Mouse (Mus musculus): ENCODE data around the gene Acad10. TPM values are rescaled to one million over a fixed set of nuclear protein-coding genes. Genes with fewer than 3 reads are reported as not detected.
A peak's percentile ranks its signal among the peaks of the same experiment; 100 is the strongest.

Gene Acad10
- polyA plus RNA-seq, 1 experiment from 2014 or later: 3.5 TPM

DNA sequence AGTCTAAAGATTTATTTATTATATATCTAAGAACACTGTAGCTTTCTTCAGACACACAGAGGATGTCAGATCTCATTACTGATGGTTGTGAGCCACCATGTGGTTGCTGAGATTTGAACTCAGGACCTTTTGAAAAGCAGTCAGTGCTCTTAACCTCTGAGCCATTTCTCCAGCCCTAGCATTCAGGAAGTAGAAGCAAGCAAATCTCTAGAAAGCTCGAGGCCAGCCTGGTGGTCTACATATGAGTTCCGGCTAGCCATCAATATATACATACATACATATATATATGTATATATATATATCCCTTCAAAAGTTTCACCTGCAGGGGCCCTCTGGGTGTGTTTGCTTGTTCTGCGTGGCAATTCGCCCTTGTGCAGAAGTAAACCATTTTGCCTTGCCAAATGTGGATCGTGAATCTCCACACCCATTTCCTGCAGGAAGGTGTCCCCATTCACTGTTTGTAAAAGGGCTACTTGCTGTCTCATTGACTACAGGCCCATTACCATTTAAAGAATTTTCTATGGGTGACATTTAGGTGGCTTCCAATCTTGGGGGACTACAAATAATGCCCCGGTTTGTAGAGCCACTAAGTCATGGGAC lies 65.5 kb downstream of the Acad10 start:
- H3K4me3 ChIP-seq (replicated peaks; ENCODE audit: low read length): no peak overlapping the region
- 67% methylated on average over 6 of the region's 6 CpGs for WGBS
- H3K9ac ChIP-seq (ENCODE audit: low read length): no peak overlapping the region
- H3K4me2 ChIP-seq (ENCODE audit: low read depth, low read length): no peak overlapping the region
- H3K36me3 ChIP-seq (ENCODE audit: control insufficient read depth, insufficient read depth, low read length): no peaks in the 10 kb centered on the region
- H3K4me1 ChIP-seq (ENCODE audit: control insufficient read depth, insufficient read depth, low read length): peaks cover 22% of the 10 kb centered on the region
- no peaks in the 10 kb centered on the region for H3K9me3 ChIP-seq (replicated peaks; ENCODE audit: control insufficient read depth, low read length)
- no peaks in the 10 kb centered on the region for H3K27me3 ChIP-seq (ENCODE audit: control insufficient read depth, insufficient read depth, low read length)
- H3K27ac ChIP-seq (ENCODE audit: low read length): no peak overlapping the region
- ATAC-seq (ENCODE audit: insufficient read depth, low FRiP score): no peak

DNA sequence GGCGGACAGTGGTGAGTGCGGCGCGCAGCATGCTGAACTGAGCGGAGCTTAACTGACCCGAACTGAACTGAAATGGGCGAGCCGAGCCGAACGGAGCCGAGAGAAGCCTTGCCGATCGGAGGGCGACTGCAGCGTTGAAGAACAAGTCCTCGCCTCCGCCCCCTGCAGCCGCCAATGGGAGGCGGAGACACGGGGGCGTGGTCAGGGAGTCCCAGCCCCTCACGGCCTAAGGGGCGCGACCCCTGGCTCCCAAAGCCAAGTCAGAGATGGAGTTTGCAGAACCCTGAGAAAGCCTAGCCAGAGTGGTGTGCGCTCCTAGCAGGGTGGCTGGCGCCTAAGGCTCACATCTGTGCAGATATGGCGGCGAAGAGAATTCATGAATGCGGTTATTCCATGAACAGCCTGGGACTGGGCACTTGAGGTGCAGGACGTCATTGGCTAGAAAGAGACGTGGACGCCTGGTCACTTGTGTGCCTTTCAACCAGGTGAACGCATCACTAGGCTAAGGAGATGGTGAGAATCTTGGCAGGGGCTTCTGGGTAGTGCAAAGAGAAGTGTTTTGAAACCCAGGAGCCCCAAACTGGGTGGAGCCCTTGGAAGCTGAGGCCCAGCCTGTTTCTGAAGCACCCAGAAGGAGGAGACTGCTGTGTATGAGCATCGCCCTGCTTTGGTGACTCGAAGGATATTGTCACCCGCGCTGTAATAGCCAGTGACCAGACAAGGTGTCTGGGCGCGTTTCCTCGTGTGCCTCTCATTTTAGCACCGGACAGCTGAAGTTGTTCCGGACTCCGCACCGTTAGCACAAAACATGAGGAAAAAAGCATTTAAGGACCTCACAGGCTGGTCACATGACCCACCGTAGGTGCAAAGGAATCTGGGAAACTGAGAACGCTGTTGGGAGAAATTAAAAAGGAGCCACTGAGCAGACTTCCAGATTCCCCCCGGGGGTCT lies 66.6 kb downstream of the Acad10 start, which contains the start of gene Aldh2:
TSS of gene Aldh2 (minus strand) at position 374 of the 951 bp plus-strand sequence.
- Histone ChIP-seq H3K9me3 (replicated peaks; ENCODE audit: control insufficient read depth, low read length) (no peaks in the 10 kb centered on the region), H3K36me3 (ENCODE audit: control insufficient read depth, insufficient read depth, low read length) (no peaks in the 10 kb centered on the region), H3K27me3 (ENCODE audit: control insufficient read depth, insufficient read depth, low read length) (no peaks in the 10 kb centered on the region), H3K4me3 (replicated peaks; ENCODE audit: low read length) (peak within 1 kb of the TSS; percentile 65), H3K4me1 (ENCODE audit: control insufficient read depth, insufficient read depth, low read length) (peaks cover 22% of the 10 kb centered on the region), H3K4me2 (ENCODE audit: low read depth, low read length) (peak within 1 kb of the TSS; percentile 78), H3K27ac (ENCODE audit: low read length) (peak within 1 kb of the TSS; percentile 87), H3K9ac (ENCODE audit: low read length) (peak within 1 kb of the TSS; percentile 83)
- peak; percentile 88 for ATAC-seq (ENCODE audit: insufficient read depth, low FRiP score)
- 3% methylated on average over 47 of the region's 47 CpGs for WGBS

DNA sequence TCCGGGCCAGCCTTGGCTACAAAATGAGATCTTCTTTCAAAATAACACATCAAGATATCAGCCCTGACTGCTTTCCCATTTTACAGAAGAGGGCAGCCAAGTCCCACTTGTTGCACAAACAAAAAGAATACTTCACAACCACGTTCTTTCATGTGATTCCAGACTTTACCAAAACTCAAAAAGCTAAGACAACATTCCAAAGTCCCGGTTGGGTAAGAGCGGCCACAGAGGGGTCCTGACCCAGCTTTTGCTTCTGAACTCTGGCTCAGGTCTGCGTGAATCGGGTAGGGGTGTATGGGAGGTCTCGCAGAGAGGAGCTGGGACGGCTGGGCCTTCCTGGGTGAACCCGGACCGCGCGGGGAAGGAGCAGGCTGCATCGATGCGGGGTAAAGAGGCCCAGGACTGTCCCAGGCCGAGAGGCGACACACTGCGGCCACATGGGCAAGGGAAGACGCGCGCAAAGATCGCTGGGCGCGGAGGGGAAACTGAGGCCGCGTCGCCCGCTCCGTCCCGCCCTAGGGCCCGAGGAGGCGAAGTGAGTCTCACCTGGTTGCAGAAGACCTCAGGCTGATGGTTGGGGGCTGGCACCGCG lies 67.4 kb downstream of the Acad10 start:
- Histone ChIP-seq H3K36me3 (ENCODE audit: control insufficient read depth, insufficient read depth, low read length) (no peaks in the 10 kb centered on the region), H3K9ac (ENCODE audit: low read length) (peak overlapping the region; percentile 83), H3K4me2 (ENCODE audit: low read depth, low read length) (peak overlapping the region; percentile 78), H3K27me3 (ENCODE audit: control insufficient read depth, insufficient read depth, low read length) (no peaks in the 10 kb centered on the region), H3K4me3 (replicated peaks; ENCODE audit: low read length) (peak overlapping the region; percentile 65), H3K9me3 (replicated peaks; ENCODE audit: control insufficient read depth, low read length) (no peaks in the 10 kb centered on the region), H3K4me1 (ENCODE audit: control insufficient read depth, insufficient read depth, low read length) (peaks cover 22% of the 10 kb centered on the region), H3K27ac (ENCODE audit: low read length) (peak overlapping the region; percentile 87)
- 3% methylated on average over 33 of the region's 33 CpGs for WGBS
- peak; percentile 46 for ATAC-seq (ENCODE audit: insufficient read depth, low FRiP score)

DNA sequence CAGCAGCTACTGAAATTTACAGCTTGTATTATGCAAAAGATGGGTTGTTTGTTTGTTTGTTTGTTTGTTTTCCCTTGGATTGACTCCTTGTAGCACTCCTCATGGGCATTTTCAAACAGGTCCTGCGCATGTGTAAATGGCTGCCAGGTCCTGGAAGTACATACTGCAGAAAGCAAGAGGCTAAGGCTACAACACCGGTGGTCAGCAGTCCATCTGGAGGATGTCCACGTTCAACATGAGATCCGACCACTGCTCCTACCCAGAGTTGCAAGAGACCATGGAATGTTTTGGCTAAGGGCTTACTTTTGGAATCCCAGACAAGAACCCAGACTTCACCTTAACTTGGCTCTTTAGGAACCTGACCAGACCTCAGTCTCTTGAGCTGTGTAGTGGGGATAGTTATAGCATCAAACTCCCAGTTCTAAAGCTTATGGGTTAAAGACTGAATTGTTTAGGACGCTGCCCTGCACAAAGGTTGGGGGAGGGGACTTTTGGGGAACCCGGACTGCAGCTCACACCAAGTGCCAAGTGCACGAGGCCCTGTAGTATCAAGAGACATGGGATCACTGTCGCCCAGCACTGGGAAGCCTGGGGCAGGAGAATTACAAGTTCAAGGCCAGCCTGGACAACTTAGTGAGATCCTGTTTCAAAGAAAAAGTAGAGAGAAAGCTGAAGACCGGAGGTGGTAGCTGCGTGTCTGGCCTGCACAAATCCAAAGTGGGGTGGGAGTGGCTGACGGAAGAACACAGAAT lies 68.1 kb downstream of the Acad10 start:
- Histone ChIP-seq H3K27ac (ENCODE audit: low read length) (peak overlapping the region; percentile 87), H3K4me2 (ENCODE audit: low read depth, low read length) (peak overlapping the region; percentile 78), H3K4me3 (replicated peaks; ENCODE audit: low read length) (peak overlapping the region; percentile 65), H3K9me3 (replicated peaks; ENCODE audit: control insufficient read depth, low read length) (no peaks in the 10 kb centered on the region), H3K4me1 (ENCODE audit: control insufficient read depth, insufficient read depth, low read length) (peaks cover 26% of the 10 kb centered on the region), H3K36me3 (ENCODE audit: control insufficient read depth, insufficient read depth, low read length) (no peaks in the 10 kb centered on the region), H3K27me3 (ENCODE audit: control insufficient read depth, insufficient read depth, low read length) (no peaks in the 10 kb centered on the region), H3K9ac (ENCODE audit: low read length) (peak overlapping the region; percentile 83)
- ATAC-seq (ENCODE audit: insufficient read depth, low FRiP score): no peak
- 60% methylated on average over 11 of the region's 11 CpGs for WGBS

DNA sequence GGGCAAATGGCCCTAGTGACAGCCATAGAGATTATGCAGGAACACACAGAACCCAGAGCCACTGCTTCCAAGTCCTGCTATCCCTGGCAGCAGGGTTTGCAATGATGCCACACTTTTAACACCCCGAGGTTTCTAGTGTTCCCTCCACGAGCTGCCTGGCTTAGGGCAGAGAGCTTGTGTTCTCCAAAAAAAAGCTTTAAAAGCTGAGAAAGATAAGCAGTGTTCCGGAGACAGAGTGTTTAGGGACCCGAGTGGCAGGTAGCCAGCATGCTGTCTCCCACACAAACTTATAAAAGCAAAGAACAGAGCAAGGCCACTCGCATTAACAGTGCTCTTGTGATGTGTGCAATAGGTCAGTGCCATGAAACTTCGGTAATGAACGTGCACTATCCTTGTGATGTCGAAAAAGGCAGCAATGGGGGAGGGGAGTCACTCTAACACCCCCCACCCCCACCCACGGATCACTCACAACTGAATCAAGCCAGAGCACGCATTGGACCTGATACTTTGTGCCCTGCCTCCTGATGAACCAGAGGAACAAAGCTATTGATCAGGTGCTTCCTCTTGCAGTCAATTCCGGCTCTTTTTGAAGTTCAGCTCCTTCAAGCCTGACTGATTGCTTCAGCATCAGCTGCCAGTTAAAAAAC lies 68.8 kb downstream of the Acad10 start:
- WGBS: 58% methylated on average over 11 of the region's 11 CpGs

DNA sequence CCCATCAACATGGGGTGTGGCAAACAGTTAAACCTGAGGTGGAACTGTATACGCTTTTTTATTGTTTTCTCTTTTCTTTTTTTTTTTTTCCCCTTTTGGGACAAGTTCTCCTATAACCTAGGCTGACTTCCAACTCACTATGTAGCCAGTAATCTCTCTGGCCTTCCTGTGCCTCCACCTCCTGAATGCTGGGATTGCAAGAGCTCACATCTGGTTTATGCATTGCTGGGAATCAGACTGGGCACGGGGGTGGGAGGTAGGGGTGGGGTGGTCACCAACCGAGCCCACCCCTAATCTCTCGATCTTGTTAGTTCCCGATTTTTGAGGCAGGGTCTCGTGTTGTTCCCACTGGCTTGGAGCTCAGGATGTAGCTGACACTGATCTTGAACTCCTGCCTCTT lies 70.4 kb downstream of the Acad10 start:
- H3K27me3 ChIP-seq (ENCODE audit: control insufficient read depth, insufficient read depth, low read length): no peaks in the 10 kb centered on the region
- peaks cover 32% of the 10 kb centered on the region for H3K4me1 ChIP-seq (ENCODE audit: control insufficient read depth, insufficient read depth, low read length)
- no peak overlapping the region for H3K9ac ChIP-seq (ENCODE audit: low read length)
- no peak overlapping the region for H3K4me3 ChIP-seq (replicated peaks; ENCODE audit: low read length)
- H3K9me3 ChIP-seq (replicated peaks; ENCODE audit: control insufficient read depth, low read length): no peaks in the 10 kb centered on the region
- WGBS: 87% methylated on average over 6 of the region's 6 CpGs
- no peak overlapping the region for H3K27ac ChIP-seq (ENCODE audit: low read length)
- ATAC-seq (ENCODE audit: insufficient read depth, low FRiP score): no peak
- no peaks in the 10 kb centered on the region for H3K36me3 ChIP-seq (ENCODE audit: control insufficient read depth, insufficient read depth, low read length)
- H3K4me2 ChIP-seq (ENCODE audit: low read depth, low read length): no peak overlapping the region

More for the DNA sequence above, 68.8 kb downstream of the Acad10 start:
- Histone ChIP-seq H3K36me3 (ENCODE audit: control insufficient read depth, insufficient read depth, low read length) (no peaks in the 10 kb centered on the region), H3K27me3 (ENCODE audit: control insufficient read depth, insufficient read depth, low read length) (no peaks in the 10 kb centered on the region), H3K4me3 (replicated peaks; ENCODE audit: low read length) (peak overlapping the region; percentile 65), H3K4me1 (ENCODE audit: control insufficient read depth, insufficient read depth, low read length) (peaks cover 32% of the 10 kb centered on the region), H3K27ac (ENCODE audit: low read length) (no peak overlapping the region), H3K9me3 (replicated peaks; ENCODE audit: control insufficient read depth, low read length) (no peaks in the 10 kb centered on the region), H3K9ac (ENCODE audit: low read length) (no peak overlapping the region), H3K4me2 (ENCODE audit: low read depth, low read length) (peak overlapping the region; percentile 78)
- no peak for ATAC-seq (ENCODE audit: insufficient read depth, low FRiP score)

DNA sequence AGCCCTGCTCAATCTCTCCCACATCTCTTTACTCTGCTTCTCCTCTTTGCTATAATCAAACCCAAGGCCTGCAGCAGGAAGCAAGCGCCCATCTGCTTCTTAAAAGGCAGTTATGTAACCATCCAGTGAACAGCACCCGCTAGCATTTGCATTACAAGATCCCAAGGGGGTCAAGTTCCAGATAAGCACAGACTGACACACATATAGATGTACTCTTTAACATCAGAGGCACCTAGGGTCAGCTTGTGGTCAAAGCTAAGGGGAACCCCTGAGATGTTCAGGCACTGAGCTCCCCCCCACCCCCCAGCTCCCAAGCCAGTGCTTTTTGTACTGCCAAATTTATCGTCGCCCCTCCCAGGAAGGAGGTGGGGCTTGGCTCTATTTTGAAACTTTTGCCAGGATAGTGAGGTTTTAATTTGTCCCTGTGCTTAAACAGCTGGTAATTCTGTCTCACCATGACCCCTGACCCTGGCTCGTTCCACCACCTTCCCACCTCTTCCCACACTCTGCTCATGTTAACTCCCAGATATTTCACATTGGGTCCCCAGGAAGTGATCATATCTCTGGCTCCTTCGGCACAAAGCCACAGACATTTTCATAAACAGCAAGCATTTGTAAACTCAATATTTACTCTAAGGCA lies 73.8 kb downstream of the Acad10 start:
- peak overlapping the region; percentile 66 for H3K27ac ChIP-seq (ENCODE audit: low read length)
- ATAC-seq (ENCODE audit: insufficient read depth, low FRiP score): 0 out of 2 replicates have a peak, but pooled peaks have one; percentile 18
- no peak overlapping the region; the same call in 1 of the 2 replicates for H3K4me2 ChIP-seq (ENCODE audit: low read depth, low read length)
- H3K4me3 ChIP-seq (replicated peaks; ENCODE audit: low read length): no peak overlapping the region
- H3K36me3 ChIP-seq (ENCODE audit: control insufficient read depth, insufficient read depth, low read length): no peaks in the 10 kb centered on the region
- H3K9ac ChIP-seq (ENCODE audit: low read length): no peak overlapping the region
- H3K27me3 ChIP-seq (ENCODE audit: control insufficient read depth, insufficient read depth, low read length): no peaks in the 10 kb centered on the region
- no peaks in the 10 kb centered on the region for H3K9me3 ChIP-seq (replicated peaks; ENCODE audit: control insufficient read depth, low read length)
- 37% methylated on average over 6 of the region's 6 CpGs for WGBS
- H3K4me1 ChIP-seq (ENCODE audit: control insufficient read depth, insufficient read depth, low read length): peaks cover 21% of the 10 kb centered on the region

DNA sequence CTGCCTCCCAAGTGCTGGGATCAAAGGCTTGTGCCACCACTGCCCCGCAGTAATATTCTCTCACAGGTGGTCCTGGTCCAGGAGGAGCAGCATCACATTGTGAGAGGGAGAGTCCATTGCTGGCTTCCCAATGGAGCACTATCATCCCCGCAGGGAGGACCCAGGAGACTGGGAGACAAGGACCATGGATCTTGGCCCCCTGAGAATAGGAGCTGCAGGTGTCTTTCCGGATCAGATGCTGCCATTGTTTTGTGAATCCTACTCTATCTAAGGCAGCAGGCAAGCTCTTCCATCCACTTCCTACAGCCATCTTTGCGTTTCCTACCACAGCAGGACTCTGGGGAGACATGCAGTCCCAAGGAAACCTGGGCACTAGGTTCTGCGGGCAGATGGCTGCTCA lies 74.6 kb downstream of the Acad10 start:
- Histone ChIP-seq H3K27ac (ENCODE audit: low read length) (peak overlapping the region; percentile 66), H3K9me3 (replicated peaks; ENCODE audit: control insufficient read depth, low read length) (no peaks in the 10 kb centered on the region), H3K36me3 (ENCODE audit: control insufficient read depth, insufficient read depth, low read length) (no peaks in the 10 kb centered on the region), H3K4me3 (replicated peaks; ENCODE audit: low read length) (no peak overlapping the region), H3K9ac (ENCODE audit: low read length) (no peak overlapping the region), H3K4me2 (ENCODE audit: low read depth, low read length) (no peak overlapping the region), H3K27me3 (ENCODE audit: control insufficient read depth, insufficient read depth, low read length) (no peaks in the 10 kb centered on the region), H3K4me1 (ENCODE audit: control insufficient read depth, insufficient read depth, low read length) (peaks cover 21% of the 10 kb centered on the region)
- ATAC-seq (ENCODE audit: insufficient read depth, low FRiP score): no peak
- WGBS: 90% methylated on average over 5 of the region's 5 CpGs

All from stomach, embryonic 16.5 days (tissue).